Mouse (Mus musculus): ENCODE measurements around the gene Plekhg4.

DNA sequence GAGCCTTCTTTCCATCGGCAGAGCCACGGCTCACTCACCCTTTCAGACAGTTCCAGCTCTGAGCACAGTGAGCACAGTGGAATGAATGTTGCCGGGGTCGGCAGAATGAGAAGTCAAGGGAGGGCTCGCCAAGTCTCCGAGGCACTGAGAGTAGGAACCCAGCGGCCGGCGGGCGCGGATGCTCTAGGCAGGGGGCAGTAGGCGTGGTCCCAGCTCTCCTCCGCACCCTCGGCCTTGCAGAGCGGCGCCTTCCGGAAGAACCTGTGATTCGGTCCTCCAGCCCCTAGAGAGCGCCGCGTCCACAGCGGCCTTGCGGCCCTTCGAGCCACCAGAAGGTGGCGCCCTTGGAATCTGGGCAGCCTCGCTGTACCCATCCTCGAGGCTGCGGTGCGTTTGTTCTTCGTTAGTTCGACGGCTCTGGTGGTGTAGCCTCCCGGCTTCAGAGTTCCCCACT is 1.5 kb downstream of the Plekhg4 start:
- TF ChIP-seq CTCF (IDR thresholded peaks at IDR 0.05; ENCODE audit: control insufficient read depth, insufficient read depth, insufficient read length) = peak; percentile 25
- TF ChIP-seq FOSL1 (IDR thresholded peaks at IDR 0.05; ENCODE audit: insufficient read depth, low read length, poor library complexity, severe bottlenecking) = no peak
- TF ChIP-seq MAX (IDR thresholded peaks at IDR 0.05) = no peak
